Mouse (Mus musculus): ENCODE data around the gene 2200002J24Rik. TPM values are rescaled to one million over a fixed set of nuclear protein-coding genes. Genes with fewer than 3 reads are reported as not detected.

Gene 2200002J24Rik
- polyA plus RNA-seq, 1 experiment, result 0.63 TPM

DNA sequence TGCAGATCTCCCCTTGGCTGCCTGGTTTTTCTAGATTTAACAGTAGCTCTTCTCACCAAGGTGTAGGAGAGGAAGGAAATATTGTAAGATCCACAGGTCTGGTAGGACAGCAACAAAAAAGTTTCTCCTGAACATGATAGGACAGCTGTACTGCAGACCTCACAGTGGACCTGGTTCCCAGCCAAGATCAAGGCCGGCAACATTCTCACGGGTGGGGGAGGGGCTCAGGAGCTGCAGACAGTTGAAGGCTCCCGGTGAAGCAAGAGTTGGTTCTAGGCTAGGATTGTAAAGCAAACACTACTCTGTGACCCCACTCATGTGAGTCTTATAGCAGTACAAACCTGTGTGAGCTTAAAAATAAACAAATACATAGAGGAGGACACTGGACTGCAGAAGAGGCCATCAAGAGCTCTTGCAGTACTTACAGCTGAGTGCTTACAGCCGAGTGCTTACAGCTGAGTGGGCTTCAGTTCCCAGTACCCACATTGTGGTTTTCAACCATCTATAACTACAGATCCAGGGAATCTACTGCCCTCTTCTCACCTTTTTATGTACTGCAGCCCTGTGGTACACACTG is 45.4 kb downstream of the 2200002J24Rik start:
- no peak overlapping the region for H3K4me3 ChIP-seq (ENCODE audit: extremely low read depth, insufficient read depth, insufficient read length)
- DNase-seq (ENCODE audit: low read depth in 1 of 2, low spot score in 2 of 2), result no peak
- H3K27ac ChIP-seq (ENCODE audit: insufficient read depth, low read length), result no peak overlapping the region
- H3K36me3 ChIP-seq (ENCODE audit: control insufficient read depth, insufficient read depth, low read length), result no peaks in the 10 kb centered on the region
- no peak for TF ChIP-seq POLR2A (IDR thresholded peaks at IDR 0.05; ENCODE audit: low read depth, low read length)
- no peak for TF ChIP-seq CTCF (IDR thresholded peaks at IDR 0.05; ENCODE audit: extremely low read depth, insufficient read depth, insufficient read length, insufficient replicate concordance)
- peaks cover 4% of the 10 kb centered on the region; the same call in 1 of the 2 replicates for H3K4me1 ChIP-seq (ENCODE audit: control insufficient read depth, insufficient read depth, insufficient read length)
- no peaks in the 10 kb centered on the region for H3K27me3 ChIP-seq (ENCODE audit: control insufficient read depth, insufficient read depth, low read length)
- 60% methylated on average over 4 of the region's 4 CpGs for WGBS

DNA sequence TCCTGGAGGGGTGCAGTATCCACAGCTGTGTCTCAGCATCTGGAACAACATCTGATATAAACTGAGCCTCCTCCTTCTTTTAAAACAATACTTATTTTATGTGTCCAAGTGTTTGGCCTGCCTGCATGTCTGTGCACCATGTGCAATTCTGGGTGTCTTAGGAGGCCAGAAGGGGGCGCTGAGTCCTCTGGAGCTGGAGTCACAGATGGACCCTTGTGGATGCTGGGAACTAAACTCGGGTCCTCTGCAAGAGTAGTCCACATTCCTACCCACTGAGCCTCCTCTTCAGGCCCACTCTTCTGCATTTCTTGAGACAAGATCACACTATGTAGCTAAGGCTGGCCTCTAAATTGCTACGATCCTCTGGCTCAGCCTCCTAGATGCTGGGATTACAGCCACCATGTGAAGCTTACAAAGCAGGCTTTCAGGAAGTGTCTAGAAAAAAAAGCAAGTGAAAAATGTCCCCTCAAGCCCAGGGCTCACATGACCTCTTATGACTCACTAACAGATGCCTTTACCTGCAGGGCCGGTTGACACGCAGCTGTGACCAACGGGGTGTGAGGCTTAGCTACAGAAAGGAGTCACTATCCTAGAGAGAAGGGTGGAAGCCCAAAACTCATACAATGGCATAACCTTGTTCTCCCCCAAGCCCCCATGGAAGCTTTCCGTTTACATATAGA is 48.9 kb downstream of the 2200002J24Rik start:
- no peak for DNase-seq (ENCODE audit: low read depth in 1 of 2, low spot score in 2 of 2)
- no peaks in the 10 kb centered on the region for H3K4me1 ChIP-seq (ENCODE audit: control insufficient read depth, insufficient read depth, insufficient read length)
- H3K27me3 ChIP-seq (ENCODE audit: control insufficient read depth, insufficient read depth, low read length), result no peaks in the 10 kb centered on the region
- no peak overlapping the region for H3K27ac ChIP-seq (ENCODE audit: insufficient read depth, low read length)
- no peak overlapping the region for H3K4me3 ChIP-seq (ENCODE audit: extremely low read depth, insufficient read depth, insufficient read length)
- H3K36me3 ChIP-seq (ENCODE audit: control insufficient read depth, insufficient read depth, low read length), result no peaks in the 10 kb centered on the region
- 77% methylated on average over 7 of the region's 7 CpGs for WGBS
- TF ChIP-seq POLR2A (IDR thresholded peaks at IDR 0.05; ENCODE audit: low read depth, low read length) (no peak), CTCF (IDR thresholded peaks at IDR 0.05; ENCODE audit: extremely low read depth, insufficient read depth, insufficient read length, insufficient replicate concordance) (no peak)

Other genes with a start within 250 kb of the 2200002J24Rik start
- 0.14 and 0.49 TPM in 2 replicates for gene Kirrel2, start 241.2 kb upstream of the 2200002J24Rik start, polyA plus RNA-seq (2012; rRNA removed)
- gene Nphs1, start 240.6 kb upstream of the 2200002J24Rik start, polyA plus RNA-seq (2012; rRNA removed), result 1.8 and 2.4 TPM in 2 replicates
- gene Prodh2, start 205.3 kb upstream of the 2200002J24Rik start, polyA plus RNA-seq (2012; rRNA removed), result 0.04 TPM in 1 of 2 replicates, not detected in the other
- gene Arhgap33, start 163.9 kb upstream of the 2200002J24Rik start, polyA plus RNA-seq (2012; rRNA removed), result 18.4 and 26.5 TPM in 2 replicates
- gene Hspb6, start 146.7 kb upstream of the 2200002J24Rik start, polyA plus RNA-seq (2012; rRNA removed), result 10.7 and 12.1 TPM in 2 replicates
- 8.5 and 10.8 TPM in 2 replicates for gene Proser3, start 146.6 kb upstream of the 2200002J24Rik start, polyA plus RNA-seq (2012; rRNA removed)
- gene Lin37, start 139.1 kb upstream of the 2200002J24Rik start, polyA plus RNA-seq (2012; rRNA removed), result 34.9 and 36.4 TPM in 2 replicates
- gene U2af1l4, start 135.6 kb upstream of the 2200002J24Rik start, polyA plus RNA-seq (2012; rRNA removed), result 31.6 and 36.5 TPM in 2 replicates
- gene Gm49396, start 135.6 kb upstream of the 2200002J24Rik start, polyA plus RNA-seq (2012; rRNA removed), result 3.1 and 4.4 TPM in 2 replicates
- gene Psenen, start 135.3 kb upstream of the 2200002J24Rik start, polyA plus RNA-seq (2012; rRNA removed), result 85.2 and 86.9 TPM in 2 replicates
- gene Igflr1, start 133.5 kb upstream of the 2200002J24Rik start, polyA plus RNA-seq (2012; rRNA removed), result 17.0 and 19.0 TPM in 2 replicates
- 59.7 and 71.7 TPM in 2 replicates for gene Kmt2b, start 110.2 kb upstream of the 2200002J24Rik start, polyA plus RNA-seq (2012; rRNA removed)
- gene Zbtb32, start 100.0 kb upstream of the 2200002J24Rik start, polyA plus RNA-seq (2012; rRNA removed), result 10.2 and 10.3 TPM in 2 replicates
- 0.88 and 1.2 TPM in 2 replicates for gene Upk1a, start 86.1 kb upstream of the 2200002J24Rik start, polyA plus RNA-seq (2012; rRNA removed)
- 116 and 120 TPM in 2 replicates for gene Cox6b1, start 72.8 kb upstream of the 2200002J24Rik start, polyA plus RNA-seq (2012; rRNA removed)
- gene Etv2, start 63.1 kb upstream of the 2200002J24Rik start, polyA plus RNA-seq (2012; rRNA removed), result not detected in 2 replicates
- 56.5 and 74.5 TPM in 2 replicates for gene Rbm42, start 48.6 kb upstream of the 2200002J24Rik start, polyA plus RNA-seq (2012; rRNA removed)
- 13.3 and 18.5 TPM in 2 replicates for gene Haus5, start 33.9 kb upstream of the 2200002J24Rik start, polyA plus RNA-seq (2012; rRNA removed)
- gene Pmis2, start 27.3 kb upstream of the 2200002J24Rik start, polyA plus RNA-seq (2012; rRNA removed), result not detected in 2 replicates
- 0.90 and 1.0 TPM in 2 replicates for gene Atp4a, start 13.3 kb downstream of the 2200002J24Rik start, polyA plus RNA-seq (2012; rRNA removed)
- gene Tmem147, start 30.6 kb downstream of the 2200002J24Rik start, polyA plus RNA-seq (2012; rRNA removed), result 103 and 107 TPM in 2 replicates
- gene Gapdhs, start 44.8 kb downstream of the 2200002J24Rik start, polyA plus RNA-seq (2012; rRNA removed), result 0.12 TPM in 1 of 2 replicates, not detected in the other
- 0.47 and 0.97 TPM in 2 replicates for gene Sbsn, start 52.5 kb downstream of the 2200002J24Rik start, polyA plus RNA-seq (2012; rRNA removed)
- 1.1 and 1.5 TPM in 2 replicates for gene Dmkn, start 64.8 kb downstream of the 2200002J24Rik start, polyA plus RNA-seq (2012; rRNA removed)
- not detected in 2 replicates for gene Krtdap, start 89.0 kb downstream of the 2200002J24Rik start, polyA plus RNA-seq (2012; rRNA removed)
- gene Ffar2, start 124.8 kb downstream of the 2200002J24Rik start, polyA plus RNA-seq (2012; rRNA removed), result 19.2 and 38.6 TPM in 2 replicates
- gene Ffar3, start 157.3 kb downstream of the 2200002J24Rik start, polyA plus RNA-seq (2012; rRNA removed), result 0.59 and 0.84 TPM in 2 replicates
- 17.0 and 20.1 TPM in 2 replicates for gene Ffar1, start 162.6 kb downstream of the 2200002J24Rik start, polyA plus RNA-seq (2012; rRNA removed)
- 269 and 316 TPM in 2 replicates for gene Cd22, start 181.4 kb downstream of the 2200002J24Rik start, polyA plus RNA-seq (2012; rRNA removed)
- 3.5 TPM in 2 replicates for gene Mag, start 215.9 kb downstream of the 2200002J24Rik start, polyA plus RNA-seq (2012; rRNA removed)
- gene Hamp2, start 225.8 kb downstream of the 2200002J24Rik start, polyA plus RNA-seq (2012; rRNA removed), result 15.6 and 18.2 TPM in 2 replicates
- 0.82 TPM in 1 of 2 replicates, not detected in the other for gene Hamp, start 245.1 kb downstream of the 2200002J24Rik start, polyA plus RNA-seq (2012; rRNA removed)

Data from spleen, adult 2 months (tissue).